Mouse (Mus musculus) CD4-positive, CD25-positive, alpha-beta regulatory T cell, adult 4 months (primary cell): ENCODE results near the gene Uchl1. TPM values are rescaled to one million over a fixed set of nuclear protein-coding genes. Genes with fewer than 3 reads are reported as not detected.

Experiments
- ATAC-seq: one replicate; pipeline ENCODE4 v1.8.0; 2017
- polyA plus RNA-seq, 2 experiments: library from polyadenylated mRNA; unstranded; fragments of 100-300 nt; shearing (Covaris generic); gene quantifications; one replicate each; pipeline ENCODE4 v1.2.1; 2017

The Uchl1 gene
- polyA plus RNA-seq, 2 experiments from 2014 or later = not detected

- ATAC-seq = no peak
Measured at GRCm38 (mm10) chr5:66710445-66711019, 34.6 kb downstream of the Uchl1 start.

GRCm38 (mm10) chr5:66712801-66713200, 36.9 kb downstream of the Uchl1 start:
- ATAC-seq = no peak

GRCm38 (mm10) chr5:66715498-66715931, 39.6 kb downstream of the Uchl1 start:
- ATAC-seq = no peak

GRCm38 (mm10) chr5:66717931-66718330, 42.0 kb downstream of the Uchl1 start:
- ATAC-seq = no peak

- ATAC-seq = no peak
Measured at GRCm38 (mm10) chr5:66718413-66718812, 42.5 kb downstream of the Uchl1 start.

GRCm38 (mm10) chr5:66718880-66719279, 43.0 kb downstream of the Uchl1 start:
- no peak for ATAC-seq

GRCm38 (mm10) chr5:66720921-66721320, 45.0 kb downstream of the Uchl1 start:
- no peak for ATAC-seq

GRCm38 (mm10) chr5:66722586-66722985, 46.7 kb downstream of the Uchl1 start:
- ATAC-seq = no peak

- no peak for ATAC-seq
Measured at GRCm38 (mm10) chr5:66723037-66723436, 47.1 kb downstream of the Uchl1 start.

GRCm38 (mm10) chr5:66723626-66724025, 47.7 kb downstream of the Uchl1 start:
- ATAC-seq = no peak

GRCm38 (mm10) chr5:66729306-66729705, 53.4 kb downstream of the Uchl1 start:
- ATAC-seq = no peak

GRCm38 (mm10) chr5:66730621-66731301, 54.9 kb downstream of the Uchl1 start:
- no peak for ATAC-seq

GRCm38 (mm10) chr5:66731302-66731697, 55.4 kb downstream of the Uchl1 start:
- ATAC-seq = no peak

GRCm38 (mm10) chr5:66733556-66733955, 57.7 kb downstream of the Uchl1 start:
- no peak for ATAC-seq

Other genes starting within 250 kb of the Uchl1 start
- 1 to 10 TPM in 1 of 2 experiments, under 1 TPM in 1; 0.93 to 6.7 TPM for gene Apbb2, start 57.3 kb upstream of the Uchl1 start, polyA plus RNA-seq
- not detected for gene Limch1, start 69.7 kb downstream of the Uchl1 start, polyA plus RNA-seq